Mouse (Mus musculus): ENCODE data around the gene Loxl3. TPM values are rescaled to one million over a fixed set of nuclear protein-coding genes. Genes with fewer than 3 reads are reported as not detected.
A peak's percentile ranks its signal among the peaks of the same experiment; 100 is the strongest.

Loxl3 gene
- polyA plus RNA-seq, 1 experiment = 8.5 TPM

GRCm38 (mm10) chr6:83087205-83087925, 53.4 kb downstream of the Loxl3 start:
- Histone ChIP-seq H3K4me3 (replicated peaks; ENCODE audit: extremely low read depth, low read depth, low read length) (peak overlapping the region; percentile 59), H3K4me1 (ENCODE audit: control insufficient read depth, insufficient read depth, low read length) (peaks cover 2% of the 10 kb centered on the region; the same call in 1 of the 2 replicates)
- WGBS = 4% methylated on average over 47 of the region's 47 CpGs
- DNase-seq = peak; percentile 28
- TF ChIP-seq CTCF (IDR thresholded peaks at IDR 0.05; ENCODE audit: insufficient read depth, low read length) (no peak), POLR2A (IDR thresholded peaks at IDR 0.05; ENCODE audit: borderline replicate concordance, extremely low read depth, low read depth, low read length) (no peak; the same call in 1 of the 2 replicates)

GRCm38 (mm10) chr6:83087926-83088260, 53.9 kb downstream of the Loxl3 start:
- no peak for DNase-seq
- WGBS = 21% methylated on average over 9 of the region's 9 CpGs
- Histone ChIP-seq H3K4me3 (replicated peaks; ENCODE audit: extremely low read depth, low read depth, low read length) (peak overlapping the region; percentile 59), H3K4me1 (ENCODE audit: control insufficient read depth, insufficient read depth, low read length) (peaks cover 6% of the 10 kb centered on the region; the same call in 1 of the 2 replicates)
- TF ChIP-seq CTCF (IDR thresholded peaks at IDR 0.05; ENCODE audit: insufficient read depth, low read length) (no peak), POLR2A (IDR thresholded peaks at IDR 0.05; ENCODE audit: borderline replicate concordance, extremely low read depth, low read depth, low read length) (no peak)

DNA sequence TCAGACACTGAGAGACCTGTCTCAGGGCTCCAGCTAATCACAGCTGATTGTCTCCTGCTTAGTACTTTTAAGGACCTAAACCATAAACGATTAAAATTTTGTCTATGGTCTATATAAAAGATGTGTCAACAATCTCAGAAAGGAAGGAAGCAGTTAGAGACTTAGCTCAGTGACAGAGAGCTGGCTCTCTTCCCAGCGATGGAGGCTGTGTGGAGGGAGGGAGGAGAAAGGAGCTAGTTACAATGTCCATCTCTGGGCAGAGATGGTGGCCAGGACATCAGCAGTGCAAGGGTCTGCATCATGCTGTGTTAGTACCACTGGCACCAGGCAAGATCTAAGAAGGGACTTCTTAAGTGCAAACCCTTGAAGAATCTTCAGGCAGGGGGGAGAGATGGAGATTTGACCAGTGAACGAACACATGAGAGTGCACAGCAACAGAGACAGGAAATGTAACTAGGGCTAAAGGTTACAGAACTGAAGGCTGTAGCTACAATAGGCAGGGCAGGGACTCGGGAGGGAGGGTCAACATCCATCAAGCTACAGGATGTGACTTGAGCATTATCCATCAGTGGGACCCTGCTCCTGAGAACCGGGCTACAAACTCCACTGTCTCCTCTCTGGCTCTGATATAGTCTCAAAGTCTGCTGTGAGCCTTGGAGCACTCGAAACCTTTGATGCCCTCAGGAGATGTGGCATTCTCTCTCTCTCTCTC, 58.6 kb downstream of the Loxl3 start:
- H3K4me1 ChIP-seq (ENCODE audit: control insufficient read depth, insufficient read depth, low read length) = peaks cover 3% of the 10 kb centered on the region; the same call in 1 of the 2 replicates
- TF ChIP-seq CTCF (IDR thresholded peaks at IDR 0.05; ENCODE audit: insufficient read depth, low read length) (no peak), POLR2A (IDR thresholded peaks at IDR 0.05; ENCODE audit: borderline replicate concordance, extremely low read depth, low read depth, low read length) (no peak)
- no peak for DNase-seq
- H3K4me3 ChIP-seq (replicated peaks; ENCODE audit: extremely low read depth, low read depth, low read length) = no peak overlapping the region
- WGBS = 13% methylated on average over 6 of the region's 6 CpGs

DNA sequence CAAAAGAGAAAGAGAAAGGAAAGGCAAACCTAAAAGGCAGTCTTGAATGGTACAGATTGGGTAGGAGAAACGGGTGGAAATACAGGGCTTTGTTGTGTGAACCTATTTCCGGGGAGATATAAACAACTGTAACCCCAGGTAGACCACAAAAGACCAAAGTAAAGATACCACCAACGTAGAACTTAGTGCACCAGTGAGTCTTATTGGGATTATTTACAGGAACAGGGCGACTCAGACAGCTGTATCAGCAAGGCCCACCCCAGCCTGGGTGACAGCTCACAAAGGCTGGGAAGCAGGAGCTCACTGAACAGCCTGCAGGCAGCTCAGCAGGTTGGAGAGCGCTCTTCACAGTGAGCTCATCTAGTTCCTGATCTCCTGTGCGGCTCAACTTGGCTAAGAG, 62.0 kb downstream of the Loxl3 start:
- 48% methylated on average over 6 of the region's 6 CpGs for WGBS
- no peak for TF ChIP-seq POLR2A (IDR thresholded peaks at IDR 0.05; ENCODE audit: borderline replicate concordance, extremely low read depth, low read depth, low read length)
- no peak for TF ChIP-seq CTCF (IDR thresholded peaks at IDR 0.05; ENCODE audit: insufficient read depth, low read length)
- peaks cover 3% of the 10 kb centered on the region; the same call in 1 of the 2 replicates for H3K4me1 ChIP-seq (ENCODE audit: control insufficient read depth, insufficient read depth, low read length)
- no peak overlapping the region for H3K4me3 ChIP-seq (replicated peaks; ENCODE audit: extremely low read depth, low read depth, low read length)
- no peak for DNase-seq

DNA sequence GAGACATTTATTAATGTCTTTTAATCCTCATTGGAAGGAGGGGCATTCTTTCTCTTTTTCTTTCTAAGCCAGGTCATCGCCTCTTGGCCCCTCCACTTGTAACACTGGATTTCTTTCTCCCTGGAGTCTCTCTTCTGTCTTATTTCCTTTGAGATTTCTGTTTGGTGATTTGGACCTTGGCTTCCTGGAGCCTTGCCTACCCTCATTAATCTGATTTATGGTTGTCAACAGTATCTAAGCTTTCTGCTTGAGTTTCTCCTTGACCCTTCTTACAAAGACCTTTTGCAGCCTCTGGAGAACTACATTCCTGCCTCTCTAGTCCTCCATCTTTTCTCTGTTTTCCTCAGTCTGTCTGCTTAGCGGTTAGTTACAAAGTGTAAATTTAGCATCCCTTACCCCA, 64.4 kb downstream of the Loxl3 start:
- DNase-seq = no peak
- H3K4me3 ChIP-seq (replicated peaks; ENCODE audit: extremely low read depth, low read depth, low read length) = no peak overlapping the region
- TF ChIP-seq POLR2A (IDR thresholded peaks at IDR 0.05; ENCODE audit: borderline replicate concordance, extremely low read depth, low read depth, low read length) (no peak), CTCF (IDR thresholded peaks at IDR 0.05; ENCODE audit: insufficient read depth, low read length) (no peak)
- WGBS = 55% methylated on average over 2 of the region's 2 CpGs
- H3K4me1 ChIP-seq (ENCODE audit: control insufficient read depth, insufficient read depth, low read length) = peaks cover 6% of the 10 kb centered on the region

DNA sequence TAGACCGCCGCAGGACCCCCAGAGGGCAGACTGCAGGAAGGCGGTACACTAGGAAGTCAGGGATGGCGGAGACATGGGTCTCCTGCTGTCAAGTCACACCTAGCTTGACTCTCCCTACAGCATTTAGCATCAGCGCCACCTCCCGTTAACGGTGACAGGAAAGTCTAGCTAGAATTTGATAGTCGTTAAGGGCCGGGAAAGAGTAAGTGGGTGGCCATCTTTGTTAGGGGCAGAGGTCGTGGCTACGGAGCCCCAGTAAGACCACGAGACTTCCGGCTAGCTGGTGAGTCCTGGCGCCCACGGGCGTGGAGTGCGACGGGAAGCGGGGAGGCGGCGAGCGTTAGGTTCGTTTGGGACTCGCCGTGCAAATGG, 67.3 kb downstream of the Loxl3 start, which contains the start of the genes Ccdc142 and Gm42688:
TSS of gene Ccdc142 (plus strand) at position 286 of the 372 bp plus-strand sequence.
TSS of gene Gm42688 (plus strand) at position 302 of the 372 bp plus-strand sequence.
- Histone ChIP-seq H3K4me3 (replicated peaks; ENCODE audit: extremely low read depth, low read depth, low read length) (peak within 1 kb of the TSS; percentile 85), H3K4me1 (ENCODE audit: control insufficient read depth, insufficient read depth, low read length) (peaks cover 6% of the 10 kb centered on the region)
- TF ChIP-seq CTCF (IDR thresholded peaks at IDR 0.05; ENCODE audit: insufficient read depth, low read length) = peak; percentile 40; the same call in 1 of the 2 replicates
- peak; percentile 68; the same call in 1 of the 2 replicates for TF ChIP-seq POLR2A (IDR thresholded peaks at IDR 0.05; ENCODE audit: borderline replicate concordance, extremely low read depth, low read depth, low read length)
- WGBS = 1% methylated on average over 25 of the region's 25 CpGs
- DNase-seq = peak; percentile 87

DNA sequence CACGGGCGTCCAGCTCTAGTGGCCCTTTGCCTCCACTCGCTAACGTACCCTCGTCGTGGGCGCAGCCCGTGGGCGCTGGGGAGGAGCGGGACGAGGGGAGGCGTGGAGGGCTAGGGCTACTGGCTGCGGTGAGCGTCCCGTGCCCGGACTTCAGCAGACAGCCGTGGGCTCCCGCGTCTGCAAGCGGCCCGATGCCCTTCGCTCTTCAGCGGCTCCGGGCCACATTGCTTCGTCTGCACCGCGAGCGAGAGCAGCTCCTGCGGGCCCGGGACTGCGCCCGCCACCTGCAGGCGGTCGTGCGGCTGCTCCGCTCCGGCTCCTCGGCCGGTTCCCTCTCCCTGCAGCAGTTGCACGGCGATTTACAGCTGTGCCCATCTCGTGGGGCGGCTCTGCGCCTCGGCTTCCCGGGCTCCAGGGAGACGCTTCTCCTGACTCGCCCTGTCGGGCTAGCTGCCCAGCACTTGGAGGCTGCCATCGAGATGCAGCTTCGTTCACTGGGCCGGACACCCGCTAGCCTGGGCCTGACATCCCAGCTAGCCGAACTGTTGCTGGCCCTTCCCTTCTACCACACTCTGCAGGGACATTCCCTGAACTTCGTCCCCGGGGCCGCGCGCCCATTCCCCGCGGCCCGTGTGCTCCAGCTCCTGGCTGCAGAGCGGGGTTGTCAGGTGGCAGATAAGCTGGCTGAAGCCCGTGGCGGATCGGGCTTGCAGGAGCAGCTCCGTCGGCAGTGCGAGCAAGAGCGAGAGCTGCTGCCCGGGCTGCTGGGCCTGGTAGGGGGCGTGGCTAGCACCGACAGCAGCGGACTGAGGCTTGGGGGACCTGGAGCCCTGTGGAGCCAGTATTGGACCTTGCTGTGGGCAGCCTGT, 67.9 kb downstream of the Loxl3 start:
- peak; percentile 54 for DNase-seq
- H3K4me3 ChIP-seq (replicated peaks; ENCODE audit: extremely low read depth, low read depth, low read length) = peak overlapping the region; percentile 85
- TF ChIP-seq POLR2A (IDR thresholded peaks at IDR 0.05; ENCODE audit: borderline replicate concordance, extremely low read depth, low read depth, low read length) (no peak), CTCF (IDR thresholded peaks at IDR 0.05; ENCODE audit: insufficient read depth, low read length) (no peak)
- peaks cover 6% of the 10 kb centered on the region for H3K4me1 ChIP-seq (ENCODE audit: control insufficient read depth, insufficient read depth, low read length)
- under 1% methylated on average over 74 of the region's 74 CpGs for WGBS

Other genes starting within 250 kb of the Loxl3 start
- 15.3 and 18.3 TPM in 2 replicates for gene Sema4f, start 94.4 kb upstream of the Loxl3 start, polyA plus RNA-seq (2012; rRNA removed)
- 2.3 and 3.5 TPM in 2 replicates for gene M1ap, start 87.3 kb upstream of the Loxl3 start, polyA plus RNA-seq (2012; rRNA removed)
- 12.6 and 15.1 TPM in 2 replicates for gene Dok1, start 702 bp upstream of the Loxl3 start, polyA plus RNA-seq (2012; rRNA removed)
- gene Aup1, start 20.3 kb downstream of the Loxl3 start, polyA plus RNA-seq (2012; rRNA removed) = 389 and 538 TPM in 2 replicates
- 47.7 and 49.3 TPM in 2 replicates for gene Htra2, start 21.1 kb downstream of the Loxl3 start, polyA plus RNA-seq (2012; rRNA removed)
- gene Dqx1, start 23.7 kb downstream of the Loxl3 start, polyA plus RNA-seq (2012; rRNA removed) = 3.6 and 4.3 TPM in 2 replicates
- gene Tlx2, start 36.1 kb downstream of the Loxl3 start, polyA plus RNA-seq (2012; rRNA removed) = 0.09 and 0.22 TPM in 2 replicates
- gene Pcgf1, start 43.7 kb downstream of the Loxl3 start, polyA plus RNA-seq (2012; rRNA removed) = 11.0 and 18.5 TPM in 2 replicates
- 4.6 and 9.7 TPM in 2 replicates for gene Lbx2, start 52.2 kb downstream of the Loxl3 start, polyA plus RNA-seq (2012; rRNA removed)
- 10.2 TPM in 2 replicates for gene Ccdc142, start 67.4 kb downstream of the Loxl3 start, polyA plus RNA-seq (2012; rRNA removed)
- 5.4 and 5.5 TPM in 2 replicates for gene Gm42688, start 67.4 kb downstream of the Loxl3 start, polyA plus RNA-seq (2012; rRNA removed)
- 60.3 and 68.7 TPM in 2 replicates for gene Mrpl53, start 74.9 kb downstream of the Loxl3 start, polyA plus RNA-seq (2012; rRNA removed)
- gene Mogs, start 81.3 kb downstream of the Loxl3 start, polyA plus RNA-seq (2012; rRNA removed) = 40.6 and 44.1 TPM in 2 replicates
- 174 and 211 TPM in 2 replicates for gene Wbp1, start 87.4 kb downstream of the Loxl3 start, polyA plus RNA-seq (2012; rRNA removed)
- 37.0 and 63.4 TPM in 2 replicates for gene Ino80b, start 91.3 kb downstream of the Loxl3 start, polyA plus RNA-seq (2012; rRNA removed)
- gene Rtkn, start 101.3 kb downstream of the Loxl3 start, polyA plus RNA-seq (2012; rRNA removed) = 110 and 116 TPM in 2 replicates
- gene Wdr54, start 122.2 kb downstream of the Loxl3 start, polyA plus RNA-seq (2012; rRNA removed) = 5.3 and 6.9 TPM in 2 replicates
- gene 1700003E16Rik, start 122.2 kb downstream of the Loxl3 start, polyA plus RNA-seq (2012; rRNA removed) = 4.6 and 5.5 TPM in 2 replicates
- gene Dctn1, start 131.7 kb downstream of the Loxl3 start, polyA plus RNA-seq (2012; rRNA removed) = 146 and 155 TPM in 2 replicates
- 56.7 and 62.3 TPM in 2 replicates for gene Slc4a5, start 185.7 kb downstream of the Loxl3 start, polyA plus RNA-seq (2012; rRNA removed)